Mouse (Mus musculus): ENCODE data around the gene Klf7.

GRCm38 (mm10) chr1:64000597-64000996 lies 121.5 kb downstream of the Klf7 start:
- TF ChIP-seq CTCF (IDR thresholded peaks at IDR 0.05): no peak
- no peak for TF ChIP-seq POLR2A (IDR thresholded peaks at IDR 0.05; ENCODE audit: insufficient read depth, low read depth, low read length)
- TF ChIP-seq EP300 (IDR thresholded peaks at IDR 0.05; ENCODE audit: insufficient read depth, low read depth, low read length): no peak
